Mouse (Mus musculus) heart, postnatal 25 days (tissue): ENCODE data around the gene Klhl13. TPM values are rescaled to one million over a fixed set of nuclear protein-coding genes. Genes with fewer than 3 reads are reported as not detected.

Experiments
- DNase-seq: peaks from one replicate; pipeline ENCODE4 v3.0.0; 2022; ENCODE audit warnings: low spot score
- intact Hi-C: fragments of 180-260 bp; cut with DNase I; formaldehyde crosslinking; loops from one replicate; pipeline ENCODE4 v1.15.1; 2025
- total RNA-seq, 2 experiments: library from RNA; stranded (reverse); gene quantifications; 2 replicates each; pipeline ENCODE4 v1.2.3; 2021

The Klhl13 gene
- 10 to 100 TPM; 14.0 to 17.4 TPM for total RNA-seq

- intact Hi-C loops, result loop anchor here (10.0 kb wide), 1 partner anchor 190 kb away; no protein-coding TSS in a partner anchor
- peak; percentile 53 for DNase-seq
Measured at GRCm38 (mm10) chrX:23364514-23365381, at the start of gene Klhl13. Gene Klhl13 (minus strand): TSS chrX:23365082.

DNA sequence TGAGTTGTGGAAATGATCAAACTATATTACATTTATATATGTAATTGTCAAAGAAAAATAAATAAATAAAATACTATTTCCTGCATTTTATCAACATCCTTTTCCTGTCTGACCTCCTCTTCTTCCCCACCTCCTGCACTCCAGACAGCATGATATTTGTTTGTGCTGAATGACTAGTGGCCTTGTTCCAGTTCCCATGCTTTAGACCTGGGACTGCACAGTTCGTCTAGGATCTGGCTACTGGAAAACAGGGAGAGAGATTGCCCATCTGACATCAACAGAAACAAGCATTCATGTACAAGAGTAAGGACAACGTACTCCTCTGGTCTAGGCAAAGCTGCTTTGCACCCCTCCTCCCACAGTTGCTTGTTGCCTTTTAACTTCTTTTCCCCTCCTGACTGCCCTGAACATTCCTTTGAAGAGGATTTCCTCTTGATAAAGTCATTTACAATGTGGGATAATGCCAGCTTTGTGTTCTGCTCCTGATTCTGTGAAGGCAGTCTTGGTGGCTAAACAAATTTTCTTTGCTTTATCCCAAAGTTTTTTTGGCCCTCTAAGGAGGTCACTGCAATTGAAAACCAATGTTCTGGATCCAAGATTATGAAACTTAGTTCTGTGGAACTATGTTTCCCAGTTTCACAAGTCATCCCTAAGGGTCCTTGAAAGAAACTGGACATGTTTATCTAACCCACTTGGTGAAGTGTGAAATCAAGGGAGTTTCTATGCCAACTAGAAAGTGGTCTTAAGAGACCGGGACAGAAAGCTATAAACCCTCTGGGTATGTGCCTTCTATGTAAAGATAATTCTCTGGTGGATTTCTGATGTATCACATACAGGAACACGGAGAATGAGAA lies 44.6 kb upstream of the Klhl13 start:
- intact Hi-C loops, result no loop called here
- DNase-seq, result no peak

DNA sequence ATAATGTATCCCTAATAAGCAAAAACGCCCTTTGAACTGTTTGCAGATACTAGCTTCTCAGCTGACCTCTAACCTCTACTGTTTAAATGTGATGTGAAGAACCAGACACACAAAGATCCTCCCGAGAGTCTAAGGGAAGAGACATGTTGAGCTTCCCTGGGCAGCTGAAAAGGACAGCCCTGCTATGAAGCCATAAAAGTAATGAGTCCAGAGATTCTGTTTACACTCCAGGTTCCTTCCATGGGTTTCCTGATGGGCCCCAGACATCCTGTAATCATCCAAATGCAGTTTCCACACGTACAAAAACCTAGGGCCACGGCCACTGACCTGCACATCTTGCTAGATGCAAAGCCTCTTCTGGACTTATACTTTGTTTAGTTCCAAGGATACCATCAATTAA lies 23.8 kb upstream of the Klhl13 start:
- intact Hi-C loops, result no loop called here
- DNase-seq, result no peak

- intact Hi-C loops, result loop anchor here (10.0 kb wide), 1 partner anchor 191 kb away; no protein-coding TSS in a partner anchor
- DNase-seq, result no peak
Measured at GRCm38 (mm10) chrX:23363441-23363840, 1.4 kb downstream of the Klhl13 start.

- intact Hi-C loops, result loop anchor here (10.0 kb wide), 1 partner anchor 194 kb away; no protein-coding TSS in a partner anchor
Measured at GRCm38 (mm10) chrX:23360446-23360845, 4.4 kb downstream of the Klhl13 start.

DNA sequence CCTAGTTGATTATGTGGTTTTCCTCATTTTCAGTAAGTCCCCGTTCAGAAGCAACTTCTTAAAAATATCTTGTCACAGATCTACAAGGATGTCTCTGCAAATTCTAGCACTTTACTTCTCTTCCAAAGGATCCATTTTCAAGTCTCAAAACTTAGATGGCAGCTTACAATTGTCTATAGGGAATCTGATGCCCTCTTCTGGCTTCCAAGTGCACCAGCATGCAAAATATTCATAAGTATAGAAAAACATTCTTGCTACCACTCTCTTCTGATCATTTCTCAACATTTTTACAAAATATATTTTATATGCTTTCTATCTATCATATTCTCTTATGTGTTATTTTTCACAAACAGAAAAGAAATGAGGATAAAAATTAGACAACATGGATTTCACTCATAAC lies 14.8 kb downstream of the Klhl13 start:
- DNase-seq, result no peak
- intact Hi-C loops, result no loop called here

More at GRCm38 (mm10) chrX:23360446-23360845, 4.4 kb downstream of the Klhl13 start:
- no peak for DNase-seq

DNA sequence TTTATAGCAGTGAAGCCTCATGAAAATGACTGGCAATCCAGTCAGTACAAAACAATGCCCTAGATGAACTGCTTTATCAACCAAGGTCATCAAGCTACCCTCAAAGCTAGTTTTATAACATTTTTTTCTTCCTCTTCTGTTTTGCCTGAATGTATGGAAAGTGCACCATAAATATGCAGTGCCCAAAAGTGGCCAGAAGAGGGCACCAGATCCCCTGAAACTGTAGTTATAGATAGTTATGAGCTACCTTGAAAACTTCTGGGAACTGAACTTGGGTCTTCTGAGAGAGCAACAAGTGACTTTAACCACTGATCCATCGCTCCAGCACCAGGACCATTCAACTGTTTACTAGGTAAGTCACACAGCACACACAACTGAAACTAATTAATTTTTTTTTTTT lies 36.8 kb downstream of the Klhl13 start:
- intact Hi-C loops, result loop anchor here (5.0 kb wide), 1 partner anchor 239 kb away; no protein-coding TSS in a partner anchor
- DNase-seq, result no peak

- intact Hi-C loops, result no loop called here
- DNase-seq, result no peak
Measured at GRCm38 (mm10) chrX:23318857-23319256, 46.0 kb downstream of the Klhl13 start.

GRCm38 (mm10) chrX:23295952-23296598 lies 68.8 kb downstream of the Klhl13 start:
- DNase-seq, result no peak
- intact Hi-C loops, result no loop called here

GRCm38 (mm10) chrX:23285442-23285817 lies 79.5 kb downstream of the Klhl13 start:
- intact Hi-C loops, result no loop called here
- DNase-seq, result no peak

DNA sequence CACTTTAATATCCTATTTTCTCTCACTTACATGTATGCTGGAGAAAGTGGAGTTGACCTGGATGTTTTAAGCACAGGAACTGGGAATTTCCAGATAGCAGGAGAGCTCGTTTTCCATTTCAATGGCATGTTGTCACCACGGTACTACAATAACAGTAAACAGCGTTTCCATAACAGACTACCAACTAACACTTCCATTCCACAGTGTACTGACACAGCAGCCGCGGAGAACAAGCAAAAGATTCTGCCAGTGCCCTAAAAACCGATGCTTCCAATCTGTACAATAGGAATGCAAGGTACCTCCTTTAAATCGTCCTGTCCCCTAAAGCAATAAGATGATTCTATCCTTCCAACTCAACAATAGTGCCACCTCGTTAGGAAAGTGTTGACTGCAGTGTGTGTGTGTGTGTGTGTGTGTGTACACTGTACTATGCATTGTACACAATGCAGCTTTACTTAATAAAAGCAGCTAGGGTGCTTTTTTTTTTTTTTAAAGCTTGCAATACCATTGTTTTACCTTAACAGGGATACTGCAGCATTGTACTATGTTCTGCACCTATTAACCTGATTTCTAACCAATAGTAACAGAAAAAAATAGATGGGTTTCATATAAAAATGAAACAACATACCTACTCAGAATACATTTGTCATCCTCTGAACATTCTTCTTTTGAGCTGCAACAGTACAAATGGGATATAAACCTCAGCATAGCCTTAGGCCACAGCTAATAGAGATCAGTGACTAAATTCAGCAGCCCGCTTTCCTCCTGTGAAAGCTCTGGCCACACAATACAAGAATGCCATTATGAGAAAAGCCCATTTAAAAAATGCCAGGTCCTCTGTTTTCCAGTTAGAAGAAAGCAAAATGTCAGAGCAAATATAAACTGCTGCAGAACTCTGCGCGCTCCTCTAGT lies 80.1 kb downstream of the Klhl13 start:
- no peak for DNase-seq
- intact Hi-C loops, result no loop called here

DNA sequence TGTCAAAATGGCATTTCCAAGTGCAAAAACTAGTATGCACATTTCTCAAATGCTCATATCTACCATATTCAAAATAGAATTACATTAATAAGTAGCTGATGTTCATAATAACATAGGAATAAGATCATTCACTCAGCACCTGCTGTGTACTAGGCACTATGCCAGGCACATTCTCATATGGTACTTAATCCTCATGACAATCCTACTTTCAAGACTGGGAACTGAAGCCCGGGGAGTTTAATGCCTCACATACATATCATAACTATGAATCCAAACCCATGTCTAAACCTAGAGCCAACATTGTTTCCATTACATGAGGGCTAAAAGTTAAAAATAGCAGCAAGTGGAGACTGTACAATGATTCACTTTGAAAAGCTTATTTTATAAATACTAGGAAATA lies 97.3 kb downstream of the Klhl13 start:
- no peak for DNase-seq
- intact Hi-C loops, result no loop called here

GRCm38 (mm10) chrX:23248752-23249151 lies 116.1 kb downstream of the Klhl13 start:
- intact Hi-C loops, result no loop called here

More at GRCm38 (mm10) chrX:23248752-23249151, 116.1 kb downstream of the Klhl13 start:
- DNase-seq, result no peak
